Mouse (Mus musculus): ENCODE measurements around the gene Tor4a.

The Tor4a gene

GRCm38 (mm10) chr2:25196172-25196954 is at the start of gene Tor4a:
TSS of gene Tor4a (minus strand) at chr2:25196886.
- peak; percentile 61 for DNase-seq (ENCODE audit: low read depth in 2 of 2, low spot score in 2 of 2)

- no peak for DNase-seq (ENCODE audit: low read depth in 2 of 2, low spot score in 2 of 2)
These were observed 47.5 kb upstream of the Tor4a start for GRCm38 (mm10) chr2:25244144-25244543.

- no peak for DNase-seq (ENCODE audit: low read depth in 2 of 2, low spot score in 2 of 2)
These were observed 46.7 kb upstream of the Tor4a start for GRCm38 (mm10) chr2:25243342-25243741.

- no peak for DNase-seq (ENCODE audit: low read depth in 2 of 2, low spot score in 2 of 2)
These were observed 45.4 kb upstream of the Tor4a start, which contains the start of the genes Rnf208 and Cysrt1 for GRCm38 (mm10) chr2:25242101-25242506. TSS of gene Rnf208 (plus strand) at chr2:25242255. TSS of gene Cysrt1 (minus strand) at chr2:25242452.

- DNase-seq (ENCODE audit: low read depth in 2 of 2, low spot score in 2 of 2): no peak
These were observed 44.7 kb upstream of the Tor4a start for GRCm38 (mm10) chr2:25241438-25241775.

GRCm38 (mm10) chr2:25240723-25241437 is 44.2 kb upstream of the Tor4a start:
- DNase-seq (ENCODE audit: low read depth in 2 of 2, low spot score in 2 of 2): peak in 1 of 2 experiments; percentile 38

- DNase-seq (ENCODE audit: low read depth in 2 of 2, low spot score in 2 of 2): no peak
These were observed 43.6 kb upstream of the Tor4a start for GRCm38 (mm10) chr2:25240310-25240709.

GRCm38 (mm10) chr2:25239766-25240165 is 43.1 kb upstream of the Tor4a start:
- DNase-seq (ENCODE audit: low read depth in 2 of 2, low spot score in 2 of 2): no peak

GRCm38 (mm10) chr2:25238106-25238505 is 41.4 kb upstream of the Tor4a start:
- no peak for DNase-seq (ENCODE audit: low read depth in 2 of 2, low spot score in 2 of 2)

- no peak for DNase-seq (ENCODE audit: low read depth in 2 of 2, low spot score in 2 of 2)
These were observed 40.8 kb upstream of the Tor4a start for GRCm38 (mm10) chr2:25237522-25237921.

GRCm38 (mm10) chr2:25236614-25237013 is 39.9 kb upstream of the Tor4a start, which contains the start of gene Rnf224:
TSS of gene Rnf224 (minus strand) at chr2:25236787.
- no peak for DNase-seq (ENCODE audit: low read depth in 2 of 2, low spot score in 2 of 2)

- no peak for DNase-seq (ENCODE audit: low read depth in 2 of 2, low spot score in 2 of 2)
These were observed 38.0 kb upstream of the Tor4a start for GRCm38 (mm10) chr2:25234551-25235220.

- no peak for DNase-seq (ENCODE audit: low read depth in 2 of 2, low spot score in 2 of 2)
These were observed 37.4 kb upstream of the Tor4a start, which contains the start of gene Slc34a3 for GRCm38 (mm10) chr2:25234050-25234449. TSS of gene Slc34a3 (minus strand) at chr2:25234364.

GRCm38 (mm10) chr2:25233421-25233820 is 36.7 kb upstream of the Tor4a start:
- DNase-seq (ENCODE audit: low read depth in 2 of 2, low spot score in 2 of 2): no peak

GRCm38 (mm10) chr2:25231038-25231437 is 34.4 kb upstream of the Tor4a start:
- DNase-seq (ENCODE audit: low read depth in 2 of 2, low spot score in 2 of 2): no peak

GRCm38 (mm10) chr2:25230581-25230980 is 33.9 kb upstream of the Tor4a start:
- DNase-seq (ENCODE audit: low read depth in 2 of 2, low spot score in 2 of 2): no peak

- no peak for DNase-seq (ENCODE audit: low read depth in 2 of 2, low spot score in 2 of 2)
These were observed 32.9 kb upstream of the Tor4a start for GRCm38 (mm10) chr2:25229582-25229981.

GRCm38 (mm10) chr2:25228995-25229530 is 32.4 kb upstream of the Tor4a start:
- no peak for DNase-seq (ENCODE audit: low read depth in 2 of 2, low spot score in 2 of 2)

GRCm38 (mm10) chr2:25228431-25228889 is 31.8 kb upstream of the Tor4a start:
- peak; percentile 79 to 87 for DNase-seq (ENCODE audit: low read depth in 2 of 2, low spot score in 2 of 2)

GRCm38 (mm10) chr2:25227406-25227805 is 30.7 kb upstream of the Tor4a start:
- DNase-seq (ENCODE audit: low read depth in 2 of 2, low spot score in 2 of 2): no peak

- DNase-seq (ENCODE audit: low read depth in 2 of 2, low spot score in 2 of 2): no peak
These were observed 30.2 kb upstream of the Tor4a start for GRCm38 (mm10) chr2:25226864-25227263.

Measured in CD8-positive naive resting alpha-beta T cell, adult 2 months (primary cell).